Mouse (Mus musculus) liver, embryonic 14.5 days (tissue): ENCODE measurements at regions not wholly inside any gene's neighbourhood (a gene's known extent, or its start where the extent isn't known, plus 50 kb on each side); places are given as distances from the start of the nearest gene placed in this dataset.

Source experiments
- CTCF ChIP-seq: IDR thresholded peaks from 2 replicates; pipeline ENCODE4 v1.5.1; 2016; ENCODE audit warnings: antibody characterized with exemption, low read depth, control low read depth
- EP300 ChIP-seq: IDR thresholded peaks from 2 replicates; pipeline ENCODE4 v1.6.1; 2016; ENCODE audit warnings: antibody characterized with exemption, low read depth

DNA sequence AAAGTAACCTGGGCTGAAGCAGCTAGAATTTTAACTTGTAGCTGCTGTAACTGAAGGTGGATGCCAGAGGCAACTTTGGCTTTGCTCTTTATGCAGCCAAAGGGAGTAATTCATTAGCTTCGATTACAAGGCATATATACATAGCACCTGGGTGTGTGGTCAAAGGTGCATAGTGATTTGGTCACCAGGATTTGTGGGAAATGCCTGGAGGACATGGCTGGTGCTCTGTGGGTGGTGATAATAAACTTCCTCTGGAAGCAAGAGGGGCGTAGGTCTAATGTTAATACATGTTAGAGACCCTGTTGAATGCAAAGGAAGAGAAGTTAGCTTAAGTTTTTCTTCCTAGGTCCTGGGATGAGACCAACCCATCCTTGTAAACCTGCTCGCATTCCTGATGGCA is 139.3 kb upstream of the Osr1 start:
- TF ChIP-seq CTCF (no peak), EP300 (no peak)
